Mouse (Mus musculus) liver, embryonic 15.5 days (tissue): ENCODE measurements around the gene Mturn. TPM values are rescaled to one million over a fixed set of nuclear protein-coding genes. Genes with fewer than 3 reads are reported as not detected.

ENCODE experiments used
- ATAC-seq: fragments of 200-750 bp; cut with Nextera tagmentation; 2 replicates; pipeline ENCODE4 v1.8.0; 2017; ENCODE audit warnings: moderate number of reproducible peaks, mild to moderate bottlenecking, moderate library complexity; ENCODE audit not compliant: insufficient read depth
- H3K27ac ChIP-seq: fragments of 300-500 bp; sonication (generic); replicated peaks from 2 replicates; pipeline ENCODE4 v1.5.1; 2015; ENCODE audit warnings: mild to moderate bottlenecking, inconsistent platforms
- H3K27me3 ChIP-seq: fragments of 300-500 bp; sonication (generic); 2 replicates; pipeline ENCODE4 v1.6.1; 2015; ENCODE audit warnings: mild to moderate bottlenecking, inconsistent platforms
- H3K36me3 ChIP-seq: fragments of 300-500 bp; sonication (generic); replicated peaks from 2 replicates; pipeline ENCODE4 v1.6.1; 2015; ENCODE audit warnings: moderate library complexity, mild to moderate bottlenecking, inconsistent platforms
- H3K4me1 ChIP-seq: fragments of 300-500 bp; sonication (generic); replicated peaks from 2 replicates; pipeline ENCODE4 v1.6.1; 2015; ENCODE audit warnings: inconsistent platforms
- H3K4me2 ChIP-seq: fragments of 300-500 bp; sonication (generic); 2 replicates; pipeline ENCODE4 v1.6.1; 2015; ENCODE audit warnings: moderate library complexity, mild to moderate bottlenecking, inconsistent platforms
- H3K4me3 ChIP-seq: fragments of 300-500 bp; sonication (generic); replicated peaks from 2 replicates; pipeline ENCODE4 v1.5.1; 2015; ENCODE audit warnings: mild to moderate bottlenecking, inconsistent platforms
- H3K9ac ChIP-seq: fragments of 300-500 bp; sonication (generic); 2 replicates; pipeline ENCODE4 v1.6.1; 2015; ENCODE audit warnings: moderate library complexity, mild to moderate bottlenecking, inconsistent platforms
- H3K9me3 ChIP-seq: fragments of 300-500 bp; sonication (generic); replicated peaks from 2 replicates; pipeline ENCODE4 v1.6.1; 2016; ENCODE audit warnings: inconsistent platforms
- whole genome bisulfite sequencing: fragments of 180-500 bp; shearing (Covaris S2); methylation state at CpG from one replicate; pipeline ENCODE4 v1.1.7; 2015; ENCODE audit warnings: mixed read lengths; ENCODE audit not compliant: insufficient replicate concordance; 5-methylcytosine and 5-hydroxymethylcytosine counted together
- polyA plus RNA-seq: library from polyadenylated mRNA; unstranded; fragments of >200 nt; fragmentation: Nextera tagmentation; extraction: Ambion mirVana; gene quantifications from 2 replicates; pipeline ENCODE4 v1.2.1, GENCODE M21; 2015

The Mturn gene
- polyA plus RNA-seq, 1 experiment from 2014 or later: 1.2 TPM

DNA sequence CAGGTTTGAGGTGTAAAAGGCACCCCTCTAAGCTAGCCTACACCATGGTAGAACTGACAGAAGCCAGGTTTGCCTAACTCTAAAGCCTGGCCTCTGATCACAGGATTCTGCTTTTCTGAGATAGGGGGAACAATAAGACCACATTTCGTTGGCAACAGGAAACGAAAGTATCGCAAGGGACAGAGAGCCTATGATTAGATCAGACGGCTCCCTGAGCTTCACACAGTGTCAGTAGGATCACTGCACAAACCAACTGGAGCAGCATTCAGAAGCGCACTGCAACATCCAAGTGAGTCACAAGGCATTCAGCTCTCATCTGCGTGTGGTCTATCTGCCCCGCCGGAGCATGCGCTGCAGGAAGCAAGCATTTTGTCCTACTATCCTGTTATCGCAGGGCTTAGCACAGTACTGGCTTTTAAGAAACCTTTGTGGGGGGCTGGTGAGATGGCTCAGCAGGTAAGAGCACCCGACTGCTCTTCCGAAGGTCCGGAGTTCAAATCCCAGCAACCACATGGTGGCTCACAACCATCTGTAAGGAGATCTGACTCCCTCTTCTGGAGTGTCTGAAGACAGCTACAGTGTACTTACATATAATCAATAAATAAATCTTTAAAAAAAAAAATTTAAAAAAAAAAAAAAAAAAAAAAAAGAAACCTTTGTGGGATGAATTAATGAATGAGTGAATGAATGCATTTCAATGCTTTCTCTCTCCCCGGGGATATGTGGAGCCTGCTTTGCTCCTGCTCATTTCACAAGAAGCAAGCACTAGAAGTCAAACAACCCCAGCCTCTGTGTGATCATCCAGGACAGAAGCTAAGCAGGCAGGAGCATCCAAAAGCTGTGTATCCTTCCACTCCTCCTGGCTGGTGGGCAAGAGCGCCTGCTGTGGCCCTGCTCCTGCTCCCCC lies 37.6 kb downstream of the Mturn start:
- Histone ChIP-seq H3K36me3 (no peaks in the 10 kb centered on the region), H3K4me2 (peak overlapping the region; percentile 17; the same call in 1 of the 2 replicates), H3K4me3 (no peak overlapping the region), H3K27me3 (no peaks in the 10 kb centered on the region), H3K9me3 (no peaks in the 10 kb centered on the region), H3K4me1 (peaks cover 10% of the 10 kb centered on the region; the same call in 1 of the 2 replicates), H3K27ac (no peak overlapping the region), H3K9ac (no peak overlapping the region)
- ATAC-seq: peak; percentile 59
- 13% methylated on average over 15 of the region's 15 CpGs for WGBS

DNA sequence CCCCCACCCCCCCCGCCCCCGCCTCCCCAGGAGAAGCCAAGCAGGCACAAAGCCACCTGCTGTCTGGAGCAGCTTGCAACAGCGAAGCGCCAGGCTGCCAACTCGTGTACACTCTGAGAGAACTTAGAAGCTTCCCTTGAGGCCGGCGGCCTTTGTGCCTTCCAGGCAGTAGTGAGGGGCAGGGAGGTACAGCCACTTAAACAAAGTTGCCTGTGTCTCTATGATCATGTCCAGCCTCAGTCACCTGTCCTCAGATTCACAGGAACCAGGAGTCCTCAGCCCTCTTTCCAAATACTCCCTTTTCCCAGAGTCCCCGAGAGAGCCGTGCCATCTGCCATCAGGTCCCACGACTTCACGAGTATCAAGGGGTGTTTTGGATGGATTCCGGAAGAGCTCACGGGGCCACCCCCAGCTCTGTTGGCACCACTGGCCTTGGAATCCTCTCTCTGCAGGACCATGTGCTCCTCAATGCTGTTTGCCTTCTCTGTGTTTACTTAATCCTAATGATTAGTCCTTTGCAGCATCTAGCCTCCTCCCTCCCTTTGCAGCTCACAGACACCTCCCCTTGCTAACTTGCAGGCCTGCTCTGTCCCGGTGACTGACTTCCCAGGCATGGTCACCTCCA lies 38.4 kb downstream of the Mturn start:
- Histone ChIP-seq H3K4me1 (peaks cover 10% of the 10 kb centered on the region; the same call in 1 of the 2 replicates), H3K27me3 (no peaks in the 10 kb centered on the region), H3K4me2 (no peak overlapping the region; the same call in 1 of the 2 replicates), H3K9ac (no peak overlapping the region), H3K4me3 (no peak overlapping the region), H3K9me3 (no peaks in the 10 kb centered on the region), H3K36me3 (no peaks in the 10 kb centered on the region), H3K27ac (no peak overlapping the region)
- no peak for ATAC-seq
- 41% methylated on average over 14 of the region's 14 CpGs for WGBS

DNA sequence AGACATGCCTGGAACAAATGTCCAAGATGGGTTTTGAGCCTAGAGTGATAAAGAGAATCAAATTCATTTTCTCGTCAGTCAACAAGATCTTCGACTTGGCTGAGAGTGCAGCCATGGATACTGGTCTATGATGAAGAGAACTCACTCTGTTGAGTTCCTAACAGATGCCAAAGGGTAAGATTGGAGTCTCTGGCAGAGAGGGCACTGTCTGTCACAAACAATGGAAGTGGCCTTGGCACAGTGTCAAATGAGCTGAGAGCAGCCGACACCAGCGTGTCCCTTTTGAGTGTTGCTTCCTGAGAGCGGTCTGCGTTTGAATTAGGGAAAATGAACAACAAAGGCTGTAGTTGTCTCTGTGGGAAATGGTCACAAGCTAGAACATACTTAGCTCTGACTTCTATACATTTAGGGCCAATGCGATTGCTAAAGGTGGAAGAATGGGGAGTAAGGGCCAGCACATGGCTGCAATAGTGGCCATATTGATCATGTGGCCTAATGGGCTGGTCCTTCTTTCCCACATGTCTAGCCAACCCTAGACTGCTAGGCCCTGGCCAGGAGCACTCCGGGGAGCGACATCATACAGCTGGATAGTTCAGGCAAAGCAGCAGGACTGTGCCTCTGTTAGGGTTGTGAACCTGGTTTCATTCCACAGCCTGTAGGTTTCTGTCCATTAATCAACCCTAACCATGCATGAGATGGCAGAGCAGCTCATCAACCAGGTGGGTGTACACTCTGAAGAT lies 39.3 kb downstream of the Mturn start:
- Histone ChIP-seq H3K4me1 (peaks cover 10% of the 10 kb centered on the region; the same call in 1 of the 2 replicates), H3K4me2 (no peak overlapping the region), H3K27me3 (no peaks in the 10 kb centered on the region), H3K36me3 (no peaks in the 10 kb centered on the region), H3K9me3 (no peaks in the 10 kb centered on the region), H3K27ac (no peak overlapping the region), H3K4me3 (no peak overlapping the region), H3K9ac (no peak overlapping the region)
- WGBS: 73% methylated on average over 9 of the region's 9 CpGs
- ATAC-seq: no peak

DNA sequence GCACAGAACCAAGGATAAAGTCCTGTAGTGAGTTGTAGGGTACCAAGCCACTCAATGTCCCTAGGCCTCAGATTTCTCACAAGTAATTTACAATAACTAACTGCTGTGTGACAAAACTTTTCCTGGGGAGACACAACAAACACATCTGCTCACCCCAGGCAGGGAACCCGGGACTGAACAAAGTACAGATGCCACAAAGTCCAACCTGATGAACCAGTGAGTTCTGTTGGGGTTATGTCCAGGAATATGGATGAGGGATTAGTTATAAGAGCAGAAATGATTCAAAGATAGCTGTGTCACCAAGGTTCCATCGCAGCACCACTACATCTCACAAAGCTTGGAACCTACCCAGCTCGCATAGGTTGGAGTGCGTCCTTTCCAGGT lies 39.8 kb downstream of the Mturn start:
- no peaks in the 10 kb centered on the region for H3K27me3 ChIP-seq
- no peak overlapping the region for H3K4me2 ChIP-seq
- H3K9ac ChIP-seq: no peak overlapping the region
- 70% methylated on average over 4 of the region's 4 CpGs for WGBS
- H3K36me3 ChIP-seq: no peaks in the 10 kb centered on the region
- no peak overlapping the region for H3K4me3 ChIP-seq
- peaks cover 10% of the 10 kb centered on the region; the same call in 1 of the 2 replicates for H3K4me1 ChIP-seq
- ATAC-seq: no peak
- no peaks in the 10 kb centered on the region for H3K9me3 ChIP-seq
- no peak overlapping the region for H3K27ac ChIP-seq

DNA sequence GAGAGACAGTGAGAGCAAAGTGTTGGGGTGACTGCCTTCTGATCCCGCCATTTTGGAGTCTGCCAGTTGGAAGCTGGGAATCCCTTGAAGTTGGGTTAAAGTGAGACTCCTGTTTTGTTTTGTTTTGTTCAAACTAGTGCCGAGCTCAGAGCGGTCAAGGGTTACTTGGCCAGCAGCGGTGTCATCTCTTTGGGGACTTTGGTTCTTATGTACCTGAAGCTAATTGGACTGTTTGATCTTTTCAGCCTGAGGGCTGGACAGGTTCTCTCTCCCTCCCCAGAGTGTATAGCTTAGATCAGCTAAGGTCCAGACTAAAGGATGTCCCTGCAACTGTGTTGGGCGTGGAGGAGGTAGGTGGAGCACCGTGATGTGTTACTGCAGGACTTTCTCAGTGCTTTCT lies 44.9 kb downstream of the Mturn start:
- Histone ChIP-seq H3K4me3 (no peak overlapping the region), H3K4me2 (no peak overlapping the region), H3K27me3 (no peaks in the 10 kb centered on the region), H3K27ac (0 out of 2 replicates have a peak overlapping the region, but pooled peaks have one; percentile 29), H3K9me3 (no peaks in the 10 kb centered on the region), H3K36me3 (no peaks in the 10 kb centered on the region), H3K4me1 (peaks cover 13% of the 10 kb centered on the region; the same call in 1 of the 2 replicates), H3K9ac (no peak overlapping the region)
- ATAC-seq: 0 out of 2 replicates have a peak, but pooled peaks have one; percentile 32
- 70% methylated on average over 6 of the region's 6 CpGs for WGBS

DNA sequence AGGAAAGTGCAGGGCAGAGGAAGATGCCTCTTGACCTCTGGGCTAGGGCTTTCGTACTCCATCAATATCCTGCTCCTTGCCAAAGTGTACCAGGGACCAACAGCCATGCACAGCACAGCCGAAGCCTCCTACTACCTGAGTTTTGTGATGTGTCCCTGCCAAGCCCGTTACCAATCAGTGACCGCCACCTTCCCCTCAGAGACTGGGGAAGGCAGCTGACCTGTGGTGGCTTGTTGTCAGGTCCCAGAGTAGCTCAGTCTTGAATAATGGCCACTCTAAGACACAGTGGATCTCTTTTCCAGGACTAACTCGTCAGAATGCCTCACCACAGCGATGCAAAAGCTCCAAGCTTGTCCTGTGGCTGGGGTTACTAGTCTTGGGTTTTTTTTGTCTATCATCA lies 45.4 kb downstream of the Mturn start:
- no peak for ATAC-seq
- no peak overlapping the region for H3K4me3 ChIP-seq
- no peaks in the 10 kb centered on the region for H3K36me3 ChIP-seq
- no peak overlapping the region for H3K9ac ChIP-seq
- no peak overlapping the region for H3K27ac ChIP-seq
- WGBS: 65% methylated on average over 6 of the region's 6 CpGs
- no peaks in the 10 kb centered on the region for H3K9me3 ChIP-seq
- H3K4me2 ChIP-seq: no peak overlapping the region
- peaks cover 13% of the 10 kb centered on the region; the same call in 1 of the 2 replicates for H3K4me1 ChIP-seq
- no peaks in the 10 kb centered on the region for H3K27me3 ChIP-seq

DNA sequence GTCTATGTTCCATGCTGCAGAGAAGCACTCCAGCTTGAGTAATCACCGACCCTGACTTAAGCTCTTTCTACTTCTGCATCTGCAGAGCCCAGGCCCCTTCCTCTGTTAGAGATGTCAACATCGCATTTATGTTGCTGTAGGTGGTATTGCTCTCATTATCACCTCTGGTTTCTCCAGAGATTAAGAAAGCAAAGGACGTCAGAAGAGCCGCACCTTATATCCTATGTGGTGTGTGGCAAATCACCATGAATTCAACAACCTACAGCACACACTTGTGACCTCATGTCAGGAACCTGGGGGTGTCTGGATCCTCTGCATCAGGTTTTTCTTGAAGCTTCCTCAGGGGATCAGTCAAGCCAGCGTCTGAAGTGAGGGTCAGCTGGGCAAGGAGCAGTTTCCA lies 46.0 kb downstream of the Mturn start:
- Histone ChIP-seq H3K36me3 (no peaks in the 10 kb centered on the region), H3K4me1 (peaks cover 13% of the 10 kb centered on the region; the same call in 1 of the 2 replicates), H3K4me2 (no peak overlapping the region), H3K4me3 (no peak overlapping the region), H3K9me3 (no peaks in the 10 kb centered on the region), H3K27me3 (no peaks in the 10 kb centered on the region), H3K9ac (no peak overlapping the region), H3K27ac (no peak overlapping the region)
- no peak for ATAC-seq
- WGBS: 50% methylated on average over 5 of the region's 5 CpGs

DNA sequence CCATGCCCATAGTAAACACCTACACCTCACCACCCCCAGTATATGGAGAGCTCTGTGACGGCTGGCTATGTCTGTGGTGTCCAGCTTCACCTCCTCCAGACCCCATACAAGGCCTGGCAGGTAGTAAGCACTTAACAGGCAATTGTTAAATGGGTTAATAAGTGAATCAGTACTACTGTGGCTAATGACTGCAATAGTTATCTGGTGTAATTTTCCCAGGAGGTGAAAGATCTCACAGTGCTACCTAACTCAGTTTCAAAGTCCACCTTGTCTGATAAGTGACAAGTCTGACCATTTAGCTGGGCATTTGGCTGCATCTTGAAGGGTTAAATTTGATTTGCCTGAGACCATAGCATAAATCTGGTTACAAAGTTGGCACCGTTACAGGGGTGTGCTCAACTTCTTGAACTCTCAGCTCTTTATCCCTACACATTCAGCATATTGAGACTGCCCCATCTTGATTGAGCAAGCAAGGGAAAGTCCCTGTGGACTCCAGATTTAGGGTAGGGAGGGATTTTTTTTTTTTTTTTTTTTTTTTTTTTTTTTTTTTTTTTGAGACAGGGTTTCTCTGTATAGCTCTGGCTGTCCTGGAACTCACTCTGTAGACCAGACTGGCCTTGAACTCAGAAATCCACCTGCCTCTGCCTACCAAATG lies 48.2 kb downstream of the Mturn start:
- no peak for ATAC-seq
- Histone ChIP-seq H3K27ac (no peak overlapping the region), H3K4me2 (no peak overlapping the region), H3K9me3 (no peaks in the 10 kb centered on the region), H3K4me1 (peaks cover 13% of the 10 kb centered on the region; the same call in 1 of the 2 replicates), H3K27me3 (no peaks in the 10 kb centered on the region), H3K9ac (no peak overlapping the region), H3K4me3 (no peak overlapping the region), H3K36me3 (no peaks in the 10 kb centered on the region)
- 64% methylated on average over 2 of the region's 2 CpGs for WGBS

DNA sequence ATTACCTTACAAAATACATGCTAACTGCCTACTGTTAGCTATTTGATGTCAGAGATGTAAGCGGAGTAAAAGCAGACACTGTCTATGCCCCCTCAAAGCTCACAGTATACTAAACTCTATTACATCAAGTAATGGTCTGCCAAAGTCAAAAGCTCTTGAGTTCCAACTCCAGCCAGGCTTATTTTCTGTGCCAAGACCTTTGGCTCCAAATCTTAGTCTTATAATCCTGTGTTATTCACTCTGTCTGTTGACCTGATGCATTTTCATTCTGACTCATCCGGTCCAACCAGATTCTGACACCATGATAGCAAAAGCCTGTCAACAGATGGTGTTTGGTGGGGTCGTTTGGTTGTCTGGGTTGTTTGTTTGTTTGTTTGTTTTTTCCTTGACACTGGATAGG lies 50.3 kb downstream of the Mturn start:
- H3K9ac ChIP-seq: no peak overlapping the region
- WGBS: 64% methylated on average over 3 of the region's 3 CpGs
- no peaks in the 10 kb centered on the region for H3K36me3 ChIP-seq
- no peaks in the 10 kb centered on the region for H3K27me3 ChIP-seq
- no peak overlapping the region for H3K4me3 ChIP-seq
- peaks cover 13% of the 10 kb centered on the region; the same call in 1 of the 2 replicates for H3K4me1 ChIP-seq
- no peak overlapping the region for H3K4me2 ChIP-seq
- H3K27ac ChIP-seq: no peak overlapping the region
- no peaks in the 10 kb centered on the region for H3K9me3 ChIP-seq
- no peak for ATAC-seq

DNA sequence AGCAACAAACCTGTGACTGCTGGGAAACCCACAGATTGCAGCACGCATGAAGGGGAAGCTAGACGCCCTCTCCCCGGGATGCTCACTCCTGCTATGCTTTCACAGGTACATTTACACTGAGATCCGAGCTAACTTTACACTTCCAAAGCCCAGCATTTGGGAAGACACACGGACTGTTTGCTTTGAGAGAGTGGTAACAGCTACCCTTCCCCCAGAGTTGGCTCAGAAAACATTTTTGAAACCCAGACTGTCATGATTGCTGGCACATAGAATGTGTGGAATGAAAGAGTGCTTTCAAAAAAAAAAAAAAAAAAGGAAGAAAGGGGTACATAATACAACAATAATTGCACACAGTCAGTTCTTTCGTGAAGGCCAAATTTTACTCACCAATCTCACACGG lies 51.3 kb downstream of the Mturn start:
- Histone ChIP-seq H3K36me3 (no peaks in the 10 kb centered on the region), H3K4me1 (0 out of 2 replicates have a peak, but pooled peaks cover 6% of the 10 kb centered on the region), H3K27me3 (no peaks in the 10 kb centered on the region), H3K4me3 (no peak overlapping the region), H3K9me3 (no peaks in the 10 kb centered on the region), H3K27ac (no peak overlapping the region), H3K9ac (no peak overlapping the region), H3K4me2 (no peak overlapping the region)
- 47% methylated on average over 7 of the region's 7 CpGs for WGBS
- no peak for ATAC-seq
